Mouse (Mus musculus): ENCODE measurements at regions not wholly inside any gene's neighbourhood (a gene's known extent, or its start where the extent isn't known, plus 50 kb on each side); places are given as distances from the start of the nearest gene placed in this dataset.
"Not testable (repeated sequence)": the region's sequence is repeated elsewhere in the genome, so short reads cannot be mapped to it uniquely, and the experiment has no call there.

GRCm38 (mm10) chr10:123848564-123848963 is 584.8 kb downstream of the Fam19a2 start:
- no peak overlapping the region for H3K4me2 ChIP-seq (ENCODE audit: low read depth, low read length)
- no peak for ATAC-seq (ENCODE audit: low read depth)

GRCm38 (mm10) chr10:123875459-123875858 is 611.7 kb downstream of the Fam19a2 start:
- DNase-seq (ENCODE audit: low spot score) = no peak
- Histone ChIP-seq H3K27me3 (replicated peaks; ENCODE audit: control insufficient read depth, insufficient read depth, low read length) (no peaks in the 10 kb centered on the region), H3K9me3 (ENCODE audit: control insufficient read depth, low read length) (no peaks in the 10 kb centered on the region), H3K4me3 (ENCODE audit: low read depth, low read length) (no peak overlapping the region), H3K9ac (ENCODE audit: low read depth, low read length) (no peak overlapping the region), H3K27ac (replicated peaks; ENCODE audit: low read depth, low read length) (no peak overlapping the region), H3K4me2 (ENCODE audit: low read depth, low read length) (no peak overlapping the region), H3K4me1 (ENCODE audit: control insufficient read depth, insufficient read depth, low read length) (no peaks in the 10 kb centered on the region), H3K36me3 (ENCODE audit: control insufficient read depth, insufficient read depth, low read length) (no peaks in the 10 kb centered on the region)
- WGBS = 51% methylated on average over 3 of the region's 3 CpGs
- ATAC-seq (ENCODE audit: low read depth) = no peak

More at GRCm38 (mm10) chr10:123848564-123848963, 584.8 kb downstream of the Fam19a2 start:
- Histone ChIP-seq H3K9ac (ENCODE audit: low read depth, low read length) (no peak overlapping the region), H3K27me3 (replicated peaks; ENCODE audit: control insufficient read depth, insufficient read depth, low read length) (no peaks in the 10 kb centered on the region), H3K4me1 (ENCODE audit: control insufficient read depth, insufficient read depth, low read length) (no peaks in the 10 kb centered on the region), H3K27ac (replicated peaks; ENCODE audit: low read depth, low read length) (no peak overlapping the region), H3K4me3 (ENCODE audit: low read depth, low read length) (no peak overlapping the region), H3K9me3 (ENCODE audit: control insufficient read depth, low read length) (no peaks in the 10 kb centered on the region), H3K36me3 (ENCODE audit: control insufficient read depth, insufficient read depth, low read length) (no peaks in the 10 kb centered on the region)
- no peak for DNase-seq (ENCODE audit: low spot score)
- 82% methylated on average over 1 of the region's 1 CpGs for WGBS

DNA sequence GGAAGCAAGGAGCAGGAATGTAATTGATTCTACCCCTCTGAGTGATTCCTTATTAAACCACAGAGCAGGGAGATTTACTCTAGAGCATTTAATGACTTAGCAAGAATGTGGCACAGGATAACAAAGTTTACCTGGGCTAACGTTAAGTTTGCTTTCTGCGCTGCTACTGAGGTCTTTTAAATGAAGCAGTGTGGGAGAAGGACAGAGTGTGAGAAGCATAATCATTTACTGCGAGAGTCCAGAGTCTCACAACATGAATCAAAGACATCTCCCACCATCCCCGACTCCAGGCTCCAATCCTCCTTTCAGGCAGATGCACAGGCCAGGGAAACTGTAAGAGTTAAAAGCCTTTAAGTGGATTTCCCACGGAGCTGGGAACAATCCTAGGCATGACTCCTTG is 612.1 kb downstream of the Fam19a2 start:
- Histone ChIP-seq H3K4me3 (ENCODE audit: low read depth, low read length) (no peak overlapping the region), H3K4me2 (ENCODE audit: low read depth, low read length) (no peak overlapping the region), H3K36me3 (ENCODE audit: control insufficient read depth, insufficient read depth, low read length) (no peaks in the 10 kb centered on the region), H3K27me3 (replicated peaks; ENCODE audit: control insufficient read depth, insufficient read depth, low read length) (no peaks in the 10 kb centered on the region), H3K9ac (ENCODE audit: low read depth, low read length) (no peak overlapping the region), H3K27ac (replicated peaks; ENCODE audit: low read depth, low read length) (no peak overlapping the region), H3K9me3 (ENCODE audit: control insufficient read depth, low read length) (no peaks in the 10 kb centered on the region), H3K4me1 (ENCODE audit: control insufficient read depth, insufficient read depth, low read length) (no peaks in the 10 kb centered on the region)
- ATAC-seq (ENCODE audit: low read depth) = no peak
- no peak for DNase-seq (ENCODE audit: low spot score)
- 49% methylated on average over 5 of the region's 5 CpGs for WGBS

- ATAC-seq (ENCODE audit: low read depth) (no peak), DNase-seq (ENCODE audit: low spot score) (no peak)
- Histone ChIP-seq H3K27ac (replicated peaks; ENCODE audit: low read depth, low read length) (no peak overlapping the region), H3K9me3 (ENCODE audit: control insufficient read depth, low read length) (no peaks in the 10 kb centered on the region), H3K9ac (ENCODE audit: low read depth, low read length) (no peak overlapping the region), H3K4me3 (ENCODE audit: low read depth, low read length) (no peak overlapping the region), H3K4me2 (ENCODE audit: low read depth, low read length) (no peak overlapping the region), H3K36me3 (ENCODE audit: control insufficient read depth, insufficient read depth, low read length) (no peaks in the 10 kb centered on the region), H3K4me1 (ENCODE audit: control insufficient read depth, insufficient read depth, low read length) (no peaks in the 10 kb centered on the region), H3K27me3 (replicated peaks; ENCODE audit: control insufficient read depth, insufficient read depth, low read length) (no peaks in the 10 kb centered on the region)
- WGBS = 80% methylated on average over 3 of the region's 3 CpGs
Observed at GRCm38 (mm10) chr10:123888681-123889172, 624.9 kb downstream of the Fam19a2 start.

- DNase-seq (ENCODE audit: low spot score) = no peak
- Histone ChIP-seq H3K9me3 (ENCODE audit: control insufficient read depth, low read length) (no peaks in the 10 kb centered on the region), H3K4me2 (ENCODE audit: low read depth, low read length) (no peak overlapping the region), H3K27ac (replicated peaks; ENCODE audit: low read depth, low read length) (no peak overlapping the region), H3K27me3 (replicated peaks; ENCODE audit: control insufficient read depth, insufficient read depth, low read length) (no peaks in the 10 kb centered on the region), H3K36me3 (ENCODE audit: control insufficient read depth, insufficient read depth, low read length) (no peaks in the 10 kb centered on the region), H3K4me3 (ENCODE audit: low read depth, low read length) (no peak overlapping the region), H3K9ac (ENCODE audit: low read depth, low read length) (no peak overlapping the region), H3K4me1 (ENCODE audit: control insufficient read depth, insufficient read depth, low read length) (no peaks in the 10 kb centered on the region)
- no peak for ATAC-seq (ENCODE audit: low read depth)
Observed at GRCm38 (mm10) chr10:123919054-123919453, 655.3 kb downstream of the Fam19a2 start.

DNA sequence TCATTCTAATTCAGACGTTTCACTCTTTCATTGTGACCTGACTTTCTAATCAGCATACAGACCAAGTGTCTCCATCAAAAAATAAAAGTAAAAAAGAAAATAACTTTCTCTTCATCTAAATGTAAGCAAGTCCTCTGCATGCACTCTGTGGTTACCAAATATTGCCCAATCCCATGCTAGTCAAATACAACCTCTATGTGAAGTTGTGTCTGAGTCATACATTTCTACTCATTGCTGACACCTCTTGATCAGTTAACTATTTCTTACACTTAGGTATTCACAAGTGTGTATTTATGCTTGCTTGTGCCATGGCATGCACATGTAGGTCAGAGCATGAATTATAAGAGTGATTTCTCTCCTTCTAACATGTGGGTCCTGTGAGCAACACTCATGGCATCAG is 666.2 kb downstream of the Fam19a2 start:
- no peak overlapping the region for H3K4me2 ChIP-seq (ENCODE audit: low read depth, low read length)
- no peaks in the 10 kb centered on the region for H3K4me1 ChIP-seq (ENCODE audit: control insufficient read depth, insufficient read depth, low read length)
- H3K27ac ChIP-seq (replicated peaks; ENCODE audit: low read depth, low read length) = no peak overlapping the region
- 53% methylated on average over 1 of the region's 1 CpGs for WGBS
- ATAC-seq (ENCODE audit: low read depth) = no peak
- H3K27me3 ChIP-seq (replicated peaks; ENCODE audit: control insufficient read depth, insufficient read depth, low read length) = no peaks in the 10 kb centered on the region
- DNase-seq (ENCODE audit: low spot score) = no peak
- H3K4me3 ChIP-seq (ENCODE audit: low read depth, low read length) = no peak overlapping the region
- H3K9me3 ChIP-seq (ENCODE audit: control insufficient read depth, low read length) = no peaks in the 10 kb centered on the region
- no peak overlapping the region for H3K9ac ChIP-seq (ENCODE audit: low read depth, low read length)
- H3K36me3 ChIP-seq (ENCODE audit: control insufficient read depth, insufficient read depth, low read length) = no peaks in the 10 kb centered on the region

GRCm38 (mm10) chr10:123938732-123939131 is 674.9 kb downstream of the Fam19a2 start:
- not testable (repeated sequence) for H3K4me1 ChIP-seq (ENCODE audit: control insufficient read depth, insufficient read depth, low read length); H3K27me3 ChIP-seq (replicated peaks; ENCODE audit: control insufficient read depth, insufficient read depth, low read length); H3K27ac ChIP-seq (replicated peaks; ENCODE audit: low read depth, low read length); H3K36me3 ChIP-seq (ENCODE audit: control insufficient read depth, insufficient read depth, low read length); DNase-seq (ENCODE audit: low spot score); ATAC-seq (ENCODE audit: low read depth); H3K4me2 ChIP-seq (ENCODE audit: low read depth, low read length); H3K4me3 ChIP-seq (ENCODE audit: low read depth, low read length); H3K9ac ChIP-seq (ENCODE audit: low read depth, low read length); H3K9me3 ChIP-seq (ENCODE audit: control insufficient read depth, low read length)
- WGBS = 86% methylated on average over 4 of the region's 4 CpGs
